Mouse (Mus musculus) right cerebral cortex, adult 2 months (tissue): Measurements from ENCODE around the gene Nnat.

Experiments used
- DNase-seq, 2 experiments: peaks; one replicate each; pipeline ENCODE4 v3.0.0; 2021 to 2022; ENCODE audit warnings: low spot score in 2 of 2

The Nnat gene

DNA sequence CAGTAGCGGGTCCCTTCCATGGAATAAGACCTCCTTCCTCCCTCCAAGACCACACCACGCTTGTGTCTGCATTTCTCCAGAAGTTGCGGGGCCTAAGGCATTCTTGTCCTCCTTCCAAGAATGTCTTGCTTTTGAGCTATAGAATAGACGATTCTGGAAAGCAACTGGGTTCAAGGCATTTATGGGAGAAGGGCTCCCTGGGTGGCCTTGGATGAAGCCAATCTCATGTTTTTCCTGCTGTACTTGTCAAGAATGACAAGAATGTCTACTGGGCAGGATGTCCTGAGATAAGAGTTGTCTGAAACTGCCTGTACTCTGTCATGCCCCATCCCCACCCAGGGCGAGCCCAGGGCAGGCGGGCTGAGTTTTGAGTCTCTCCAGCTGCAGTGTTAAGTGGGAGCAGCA is 41.6 kb downstream of the Nnat start:
- no peak for DNase-seq

GRCm38 (mm10) chr2:157605025-157605675 is 45.3 kb downstream of the Nnat start:
- peak; percentile 77 to 91 for DNase-seq

- DNase-seq, result no peak
Observed at GRCm38 (mm10) chr2:157607542-157608236, 47.8 kb downstream of the Nnat start.

- no peak for DNase-seq
Observed at GRCm38 (mm10) chr2:157611735-157612134, 51.9 kb downstream of the Nnat start.
